Mouse (Mus musculus) ES-Bruce4 (cell line): ENCODE data around the gene Elac2. TPM values are rescaled to one million over a fixed set of nuclear protein-coding genes. Genes with fewer than 3 reads are reported as not detected.
A peak's percentile ranks its signal among the peaks of the same experiment; 100 is the strongest.

ENCODE experiments used
- H3K27ac ChIP-seq: 2 replicates; pipeline ENCODE4 v1.5.1; 2012; ENCODE audit warnings: low read length, inconsistent platforms; ENCODE audit not compliant: insufficient read depth
- H3K27me3 ChIP-seq: 2 replicates; pipeline ENCODE4 v1.6.1; 2012; ENCODE audit warnings: mild to moderate bottlenecking, low read length, inconsistent platforms; ENCODE audit not compliant: control insufficient read depth, poor library complexity, insufficient read depth, severe bottlenecking
- H3K36me3 ChIP-seq: 2 replicates; pipeline ENCODE4 v1.6.1; 2012; ENCODE audit warnings: inconsistent platforms, mild to moderate bottlenecking, low read length, moderate library complexity; ENCODE audit not compliant: control insufficient read depth, poor library complexity, insufficient read depth, severe bottlenecking
- H3K4me1 ChIP-seq: one replicate; pipeline ENCODE4 v1.8.1; 2011; ENCODE audit warnings: low read length; ENCODE audit not compliant: control insufficient read depth, insufficient read depth
- H3K4me3 ChIP-seq: 2 replicates; pipeline ENCODE4 v1.5.1; 2011; ENCODE audit warnings: low read depth, mild to moderate bottlenecking, low read length
- H3K9ac ChIP-seq: 2 replicates; pipeline ENCODE4 v1.6.1; 2012; ENCODE audit warnings: low read depth, mild to moderate bottlenecking, inconsistent platforms; ENCODE audit not compliant: poor library complexity, severe bottlenecking
- H3K9me3 ChIP-seq: replicated peaks from 2 replicates; pipeline ENCODE4 v1.6.1; 2012; ENCODE audit warnings: mild to moderate bottlenecking, low read length, inconsistent platforms; ENCODE audit not compliant: control insufficient read depth, poor library complexity, insufficient read depth, severe bottlenecking
- CTCF ChIP-seq: IDR thresholded peaks from one replicate; pipeline ENCODE4 v1.8.1; 2011; ENCODE audit warnings: low read depth, low read length
- EP300 ChIP-seq: IDR thresholded peaks from 2 replicates; pipeline ENCODE4 v1.6.1; 2011; ENCODE audit warnings: low read depth, low read length; ENCODE audit not compliant: insufficient read depth
- POLR2A ChIP-seq: IDR thresholded peaks from one replicate; pipeline ENCODE4 v1.8.1; 2011; ENCODE audit warnings: low read length; ENCODE audit not compliant: insufficient read depth
- polyA plus RNA-seq: library from polyadenylated mRNA; stranded (reverse); fragments of >200 nt; gene quantifications from 2 replicates; pipeline ENCODE4 v1.2.4, GENCODE M21; 2011; ENCODE audit warnings: low read depth; ENCODE audit not compliant: missing spikeins, insufficient read depth, insufficient read length

Gene Elac2
- polyA plus RNA-seq, 1 experiment, result 24.2 TPM

GRCm38 (mm10) chr11:64956962-64957729 is 21.7 kb upstream of the Elac2 start:
- Histone ChIP-seq H3K9ac (no peak overlapping the region), H3K9me3 (no peaks in the 10 kb centered on the region), H3K4me3 (no peak overlapping the region), H3K36me3 (no peaks in the 10 kb centered on the region), H3K27ac (no peak overlapping the region), H3K27me3 (no peaks in the 10 kb centered on the region; the same call in 1 of the 2 replicates), H3K4me1 (no peaks in the 10 kb centered on the region)
- TF ChIP-seq POLR2A (no peak), CTCF (no peak), EP300 (no peak)

- Histone ChIP-seq H3K4me1 (no peaks in the 10 kb centered on the region), H3K27ac (no peak overlapping the region), H3K4me3 (no peak overlapping the region), H3K9me3 (no peaks in the 10 kb centered on the region), H3K36me3 (no peaks in the 10 kb centered on the region), H3K9ac (no peak overlapping the region), H3K27me3 (no peaks in the 10 kb centered on the region; the same call in 1 of the 2 replicates)
- TF ChIP-seq CTCF, result no peak
- TF ChIP-seq POLR2A, result no peak
- TF ChIP-seq EP300, result no peak
Observed at GRCm38 (mm10) chr11:64962629-64963028, 16.2 kb upstream of the Elac2 start.

- TF ChIP-seq EP300, result no peak
- TF ChIP-seq CTCF, result peak; percentile 51
- Histone ChIP-seq H3K27me3 (no peaks in the 10 kb centered on the region), H3K36me3 (no peaks in the 10 kb centered on the region), H3K27ac (no peak overlapping the region), H3K9me3 (no peaks in the 10 kb centered on the region), H3K9ac (no peak overlapping the region), H3K4me3 (no peak overlapping the region), H3K4me1 (no peaks in the 10 kb centered on the region)
Observed at GRCm38 (mm10) chr11:64968507-64968906, 10.3 kb upstream of the Elac2 start.

GRCm38 (mm10) chr11:64968939-64969342 is 9.9 kb upstream of the Elac2 start:
- no peaks in the 10 kb centered on the region for H3K36me3 ChIP-seq
- no peaks in the 10 kb centered on the region for H3K9me3 ChIP-seq
- H3K4me3 ChIP-seq, result no peak overlapping the region
- no peak for TF ChIP-seq EP300
- TF ChIP-seq CTCF, result no peak
- no peak for TF ChIP-seq POLR2A
- no peak overlapping the region for H3K9ac ChIP-seq
- H3K27ac ChIP-seq, result no peak overlapping the region
- no peaks in the 10 kb centered on the region for H3K27me3 ChIP-seq
- no peaks in the 10 kb centered on the region for H3K4me1 ChIP-seq

- no peak overlapping the region for H3K9ac ChIP-seq
Observed at GRCm38 (mm10) chr11:64971471-64971988, 7.3 kb upstream of the Elac2 start.

GRCm38 (mm10) chr11:64972418-64972817 is 6.4 kb upstream of the Elac2 start:
- Histone ChIP-seq H3K9ac (no peak overlapping the region), H3K27me3 (no peaks in the 10 kb centered on the region), H3K4me1 (no peaks in the 10 kb centered on the region), H3K4me3 (no peak overlapping the region), H3K36me3 (no peaks in the 10 kb centered on the region), H3K9me3 (no peaks in the 10 kb centered on the region), H3K27ac (no peak overlapping the region)
- no peak for TF ChIP-seq CTCF
- no peak for TF ChIP-seq EP300
- TF ChIP-seq POLR2A, result no peak

More at GRCm38 (mm10) chr11:64971471-64971988, 7.3 kb upstream of the Elac2 start:
- Histone ChIP-seq H3K4me1 (no peaks in the 10 kb centered on the region), H3K4me3 (no peak overlapping the region), H3K36me3 (no peaks in the 10 kb centered on the region), H3K27me3 (no peaks in the 10 kb centered on the region), H3K9me3 (no peaks in the 10 kb centered on the region), H3K27ac (no peak overlapping the region)
- no peak for TF ChIP-seq POLR2A
- no peak for TF ChIP-seq CTCF
- no peak for TF ChIP-seq EP300
